Mouse (Mus musculus): Measurements from ENCODE around the gene 1700013G24Rik.

The 1700013G24Rik gene

DNA sequence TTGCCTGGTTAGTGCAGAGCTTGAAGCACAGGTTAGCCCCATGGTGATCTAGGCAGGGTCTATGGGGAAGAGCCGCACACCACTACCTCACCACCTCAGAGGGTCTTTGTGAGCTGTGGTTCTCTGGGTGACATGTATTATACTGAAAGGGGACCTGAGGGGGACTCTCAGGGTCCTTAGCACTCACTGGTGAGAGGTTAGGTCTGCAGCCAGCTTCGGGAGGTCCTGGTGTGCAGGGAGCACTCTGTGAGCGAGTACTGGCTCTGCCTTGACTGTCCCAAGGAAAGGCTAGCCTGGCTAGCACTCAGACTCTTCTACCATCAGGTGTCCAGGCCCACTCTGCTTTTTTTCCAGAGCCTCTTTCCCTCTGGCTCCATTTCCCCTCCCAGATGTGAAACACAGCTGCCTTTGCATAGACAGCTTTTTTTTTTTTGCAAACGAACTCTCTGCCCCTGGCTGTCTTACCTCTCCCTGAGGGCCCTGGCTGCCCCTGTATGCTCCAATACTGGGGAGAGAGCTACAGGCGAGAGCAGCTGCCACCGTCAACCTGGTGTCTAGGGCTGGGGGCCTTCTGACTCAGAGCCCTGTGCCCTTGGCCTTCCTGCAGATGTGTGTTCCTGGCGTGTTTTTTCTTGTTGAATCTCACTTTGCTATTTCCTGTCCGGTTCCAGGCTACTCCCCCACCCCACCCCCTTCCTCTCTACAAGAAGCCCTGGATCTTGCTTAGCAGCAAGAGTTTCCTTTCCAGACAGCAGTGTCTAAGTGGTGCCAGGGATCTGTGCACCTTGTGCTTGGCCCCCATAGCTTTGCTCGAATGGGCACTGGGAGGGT is 45.0 kb downstream of the 1700013G24Rik start:
- DNase-seq, result peak; percentile 69

DNA sequence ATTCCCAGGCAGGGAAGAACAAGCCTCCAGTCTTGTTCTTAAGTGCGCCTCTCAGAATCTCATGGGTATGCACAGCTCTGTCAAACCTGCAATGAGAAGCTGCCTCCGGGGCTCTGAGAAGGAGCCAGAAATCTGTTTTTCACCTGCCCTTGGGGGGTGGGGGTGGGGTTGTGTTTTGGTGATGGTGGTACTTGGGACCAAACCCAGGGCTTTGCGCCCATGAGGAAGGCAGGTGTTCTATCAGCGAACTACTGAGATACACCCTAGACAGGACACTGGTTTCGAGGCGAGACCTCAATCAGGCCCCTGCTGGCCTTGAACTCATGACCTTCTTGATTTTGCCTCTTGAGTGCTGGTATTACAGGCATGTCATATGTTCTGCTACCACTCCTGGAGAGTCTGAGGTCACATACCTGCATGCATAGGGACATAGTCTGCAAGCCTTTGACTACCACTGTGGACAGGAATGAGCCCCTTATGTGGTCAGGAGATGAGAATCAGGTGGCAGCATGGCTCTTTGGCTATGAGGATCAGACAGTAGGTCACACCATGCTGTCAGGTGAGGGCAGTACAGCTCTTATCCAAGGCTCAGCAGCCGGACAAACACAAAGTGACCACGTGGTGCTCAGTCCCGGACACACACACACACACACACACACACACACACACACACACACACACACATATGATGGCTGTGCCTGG is 45.9 kb downstream of the 1700013G24Rik start:
- DNase-seq, result no peak

DNA sequence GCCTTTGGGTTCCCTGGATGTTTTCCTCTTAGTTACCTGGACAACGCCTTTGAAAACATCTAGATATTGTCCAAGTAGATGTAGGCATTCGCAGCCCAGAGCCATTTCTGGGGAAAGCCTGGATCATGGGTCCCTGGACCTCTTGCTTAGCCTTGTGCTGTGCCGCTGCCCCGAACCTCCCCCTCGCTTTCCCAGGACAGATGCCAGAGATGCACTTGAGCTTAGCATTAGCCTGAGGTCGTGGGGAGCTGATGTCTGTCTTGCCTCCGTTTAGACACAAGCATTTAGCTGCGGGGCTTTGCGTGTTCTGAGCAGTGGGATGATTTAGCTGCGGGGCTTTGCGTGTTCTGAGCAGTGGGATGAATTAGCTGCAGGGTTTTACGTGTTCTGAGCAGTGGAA is 47.1 kb downstream of the 1700013G24Rik start:
- DNase-seq, result no peak

DNA sequence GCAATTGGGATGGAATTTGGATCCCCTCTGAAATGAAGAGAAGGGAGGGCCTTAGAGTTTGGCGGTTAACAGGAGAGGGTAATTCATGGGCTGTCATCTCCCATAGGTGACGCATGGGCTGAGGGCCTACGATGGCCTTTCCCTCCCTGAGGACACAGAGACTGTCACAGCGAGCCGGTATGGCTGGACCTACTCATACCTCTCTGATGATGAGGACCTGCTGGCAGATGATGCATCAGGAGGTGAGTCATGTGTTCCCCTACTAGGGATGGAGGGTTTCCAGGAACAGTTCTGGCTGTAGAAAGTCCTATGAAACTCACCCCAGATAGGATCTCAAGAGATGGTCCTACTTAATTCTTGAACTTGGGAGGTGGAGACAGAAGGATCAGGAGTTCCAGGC is 47.9 kb downstream of the 1700013G24Rik start:
- DNase-seq, result no peak

GRCm38 (mm10) chr4:137502183-137502582 is 49.1 kb downstream of the 1700013G24Rik start:
- DNase-seq, result no peak

DNA sequence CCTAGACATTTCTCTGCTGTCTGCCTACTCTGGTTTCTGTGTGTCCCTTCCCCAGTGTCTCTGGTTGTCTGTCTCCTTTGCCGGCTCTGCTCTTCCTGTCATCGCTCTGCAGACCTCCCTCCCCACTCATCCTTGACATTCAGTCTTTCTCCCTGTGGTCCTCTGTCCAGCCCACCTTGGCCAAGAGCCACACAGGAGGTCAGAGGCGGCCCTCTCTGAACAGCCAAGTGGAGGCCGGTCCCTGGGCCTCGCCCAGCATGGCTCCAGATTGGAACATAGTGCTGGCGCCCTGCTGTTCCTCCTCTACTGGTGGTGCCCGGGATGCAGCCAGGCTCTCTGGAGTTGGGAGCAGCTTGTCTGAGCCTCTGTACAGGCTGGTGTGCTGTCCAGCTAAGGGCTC is 49.7 kb downstream of the 1700013G24Rik start:
- no peak for DNase-seq

- DNase-seq, result no peak
Measured at GRCm38 (mm10) chr4:137503509-137503971, 50.5 kb downstream of the 1700013G24Rik start.
